Mouse (Mus musculus): ENCODE measurements around the gene Grip1.

- no peak for TF ChIP-seq CTCF (IDR thresholded peaks at IDR 0.05; ENCODE audit: borderline replicate concordance, insufficient read depth, low read length)
- no peak for TF ChIP-seq POLR2A (IDR thresholded peaks at IDR 0.05; ENCODE audit: low read depth, low read length)
Observed at GRCm38 (mm10) chr10:119852582-119853135, 399.0 kb downstream of the Grip1 start.
